Mouse (Mus musculus): ENCODE results near the gene Esr1.

GRCm38 (mm10) chr10:4897789-4898188 lies 286.4 kb downstream of the Esr1 start:
- no peak for TF ChIP-seq CTCF (IDR thresholded peaks at IDR 0.05; ENCODE audit: low read depth, low read length)
- no peak for TF ChIP-seq TAL1 (conservative IDR thresholded peaks at IDR 0.05; ENCODE audit: low read depth, low read length)
- no peak for TF ChIP-seq POLR2AphosphoS5 (IDR thresholded peaks at IDR 0.05; ENCODE audit: insufficient replicate concordance, low read depth, low read length)
- no peak for TF ChIP-seq GATA1 (IDR thresholded peaks at IDR 0.05; ENCODE audit: borderline replicate concordance, low read length)
